Mouse (Mus musculus): ENCODE measurements around the gene Gm49322. TPM values are rescaled to one million over a fixed set of nuclear protein-coding genes. Genes with fewer than 3 reads are reported as not detected.

Gene Gm49322
- total RNA-seq, 2 experiments from 2014 or later = 0.28 to 0.38 TPM

DNA sequence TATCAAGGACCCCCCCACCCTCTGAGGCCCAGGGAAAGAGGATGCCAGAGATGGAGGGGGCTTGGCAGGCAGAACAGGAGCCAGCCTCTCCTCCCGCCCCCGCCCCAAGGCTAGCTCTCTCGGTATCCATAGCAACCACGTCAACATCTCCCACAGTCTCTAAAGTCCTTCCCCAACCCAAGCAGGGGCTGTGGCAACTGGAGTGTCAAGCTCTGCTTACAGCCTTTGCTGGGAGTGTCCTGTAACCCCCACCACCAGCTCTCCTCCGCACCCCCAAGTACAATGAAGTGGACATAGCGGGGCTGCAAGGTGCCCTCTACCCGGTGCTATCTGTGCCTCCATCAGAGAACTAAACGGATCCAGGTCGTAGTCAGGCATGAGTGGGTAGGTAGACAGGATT lies 31.9 kb upstream of the Gm49322 start:
- Histone ChIP-seq H3K4me3 (no peak overlapping the region), H3K27ac (peak overlapping the region; percentile 8; the same call in 1 of the 2 replicates)
- intact Hi-C loops (cut with DNase I) = no loop called here
- TF ChIP-seq CTCF (IDR thresholded peaks at IDR 0.05) = no peak
- no peak for DNase-seq

DNA sequence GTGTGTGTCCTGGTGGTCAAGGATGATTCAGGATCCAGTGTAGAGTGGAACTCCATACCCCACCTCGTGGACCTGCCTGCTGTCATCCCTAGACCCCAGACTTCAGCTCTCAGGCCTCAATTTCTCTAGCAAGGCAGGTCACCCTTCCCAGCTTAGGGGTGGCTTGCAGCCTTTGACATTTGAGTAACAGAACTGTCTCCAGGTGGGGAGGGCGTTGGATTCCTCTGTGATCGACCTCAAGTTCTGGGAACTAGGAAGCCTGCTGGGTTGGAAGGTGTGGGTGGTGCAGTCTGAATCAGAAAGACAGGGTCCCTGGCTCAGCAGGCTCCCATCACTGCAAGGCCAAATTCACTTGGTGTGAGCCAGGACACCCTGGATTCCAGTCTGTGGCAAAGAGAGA lies 30.9 kb upstream of the Gm49322 start:
- no peak overlapping the region for H3K27ac ChIP-seq
- H3K4me3 ChIP-seq = no peak overlapping the region
- intact Hi-C loops (cut with DNase I) = loop anchor here (5.0 kb wide), 1 partner anchor 42 kb away; no protein-coding TSS in a partner anchor
- no peak for DNase-seq
- no peak for TF ChIP-seq CTCF (IDR thresholded peaks at IDR 0.05)

GRCm38 (mm10) chr10:80575925-80576324 lies 29.9 kb upstream of the Gm49322 start:
- no peak for DNase-seq
- Histone ChIP-seq H3K27ac (no peak overlapping the region), H3K4me3 (peak overlapping the region; percentile 80)
- TF ChIP-seq CTCF (IDR thresholded peaks at IDR 0.05) = no peak
- intact Hi-C loops (cut with DNase I) = loop anchor here (5.0 kb wide), 1 partner anchor 41 kb away; no protein-coding TSS in a partner anchor

DNA sequence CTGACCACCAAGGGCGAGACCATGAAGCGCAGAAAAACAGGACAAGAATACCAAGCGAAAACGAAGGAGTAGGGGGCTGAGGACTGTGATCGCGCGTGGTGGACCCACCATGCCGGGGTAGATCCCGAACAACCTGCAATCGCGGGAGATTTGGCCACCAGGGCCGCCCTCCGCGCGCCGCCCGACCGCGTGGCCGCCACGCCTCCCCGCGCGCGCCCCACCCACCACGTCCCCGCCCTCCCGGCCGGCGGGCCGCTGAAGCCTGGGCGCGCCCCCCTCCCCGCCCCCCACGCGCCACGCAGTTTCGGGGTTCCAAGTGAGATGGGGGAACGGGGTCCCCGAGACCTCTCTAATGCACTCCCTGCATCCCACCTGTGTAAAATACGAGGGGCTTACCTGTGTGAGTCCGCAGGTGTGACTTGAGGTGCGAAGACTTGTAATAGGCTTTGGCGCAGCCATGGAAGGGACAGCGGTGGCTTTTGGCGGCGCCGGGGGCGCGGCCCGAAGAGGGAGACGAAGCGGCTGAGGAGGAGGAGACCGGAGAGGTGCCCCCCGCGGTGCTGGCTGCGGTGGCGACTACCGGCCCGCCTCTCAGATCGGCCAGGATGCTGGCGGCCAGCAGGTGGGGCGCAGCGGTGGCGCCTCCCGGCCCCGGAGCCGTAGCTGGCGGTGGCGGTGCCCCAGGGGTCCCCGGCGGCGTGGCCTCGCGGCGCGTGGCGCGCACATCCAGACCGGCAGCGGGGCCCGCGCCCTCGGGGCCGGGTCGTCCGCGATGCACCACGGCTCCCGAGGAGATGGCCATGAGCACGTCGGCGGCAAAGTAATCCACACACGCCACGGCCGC lies 29.2 kb upstream of the Gm49322 start:
- peak; percentile 73 for DNase-seq
- intact Hi-C loops (cut with DNase I) = loop anchor here (5.0 kb wide), 1 partner anchor 41 kb away; no protein-coding TSS in a partner anchor
- Histone ChIP-seq H3K4me3 (peak overlapping the region; percentile 80), H3K27ac (peak overlapping the region; percentile 92)
- peak; percentile 23; the same call in 1 of the 2 replicates for TF ChIP-seq CTCF (IDR thresholded peaks at IDR 0.05)

GRCm38 (mm10) chr10:80577195-80578130 lies 28.4 kb upstream of the Gm49322 start, which contains the start of gene Klf16:
TSS of gene Klf16 (minus strand) at chr10:80577321.
- intact Hi-C loops (cut with DNase I) = loop anchor here (5.0 kb wide), 1 partner anchor 40 kb away; no protein-coding TSS in a partner anchor
- DNase-seq = peak; percentile 98
- TF ChIP-seq CTCF (IDR thresholded peaks at IDR 0.05) = no peak
- Histone ChIP-seq H3K4me3 (peak within 1 kb of the TSS; percentile 80), H3K27ac (peak within 1 kb of the TSS; percentile 92)

GRCm38 (mm10) chr10:80578131-80578750 lies 27.6 kb upstream of the Gm49322 start:
- Histone ChIP-seq H3K4me3 (peak overlapping the region; percentile 80), H3K27ac (peak overlapping the region; percentile 92)
- DNase-seq = peak; percentile 88
- TF ChIP-seq CTCF (IDR thresholded peaks at IDR 0.05) = peak; percentile 93
- intact Hi-C loops (cut with DNase I) = loop anchor here (5.0 kb wide), 1 partner anchor 39 kb away; no protein-coding TSS in a partner anchor

DNA sequence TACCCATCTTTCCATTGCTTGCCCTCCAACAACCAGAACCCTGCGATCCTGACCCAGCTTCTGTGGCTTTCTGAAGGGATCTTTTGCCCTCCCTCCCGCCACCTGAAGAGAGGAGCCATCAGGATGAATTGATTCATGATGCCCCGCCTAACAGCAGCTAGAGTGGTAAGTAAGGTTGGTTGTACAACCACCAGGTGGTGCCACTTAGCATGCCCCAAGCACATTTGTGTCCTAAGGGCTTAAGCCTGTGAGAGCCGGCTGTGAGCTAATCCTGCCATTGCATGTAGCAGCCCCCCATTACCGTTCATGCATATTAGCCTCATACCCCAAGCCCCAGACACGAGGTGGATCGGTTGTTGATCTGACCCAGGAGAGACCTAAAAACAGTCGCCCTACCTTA lies 26.9 kb upstream of the Gm49322 start:
- intact Hi-C loops (cut with DNase I) = loop anchor here (1.0 to 5.0 kb wide), 2 partner anchors 38 to 109 kb away; no protein-coding TSS in a partner anchor
- peak overlapping the region; percentile 80 for H3K4me3 ChIP-seq
- peak overlapping the region; percentile 92 for H3K27ac ChIP-seq
- TF ChIP-seq CTCF (IDR thresholded peaks at IDR 0.05) = peak; percentile 57
- DNase-seq = peak; percentile 62

DNA sequence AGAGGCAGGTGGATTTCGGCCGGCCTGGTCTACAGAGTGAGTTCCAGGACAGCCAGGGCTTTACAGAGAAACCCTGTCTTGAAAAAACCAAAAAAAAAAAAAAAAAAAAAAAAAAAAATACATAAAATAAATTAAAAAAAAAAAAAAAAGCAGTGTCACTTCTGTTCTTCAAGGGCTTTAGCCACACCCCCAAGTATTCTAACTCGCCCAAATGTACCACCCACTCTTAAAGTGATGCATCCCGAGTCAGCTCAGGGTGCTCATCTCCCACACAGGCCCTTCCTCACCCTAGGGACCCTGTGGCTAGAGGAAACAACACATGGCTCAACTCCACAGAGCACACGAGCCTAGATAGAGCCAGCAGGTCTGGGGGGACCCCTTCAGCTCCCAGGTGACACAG lies 22.8 kb upstream of the Gm49322 start:
- no peak for TF ChIP-seq CTCF (IDR thresholded peaks at IDR 0.05)
- no peak for DNase-seq
- intact Hi-C loops (cut with DNase I) = no loop called here
- Histone ChIP-seq H3K4me3 (no peak overlapping the region), H3K27ac (0 out of 2 replicates have a peak overlapping the region, but pooled peaks have one; percentile 90)

DNA sequence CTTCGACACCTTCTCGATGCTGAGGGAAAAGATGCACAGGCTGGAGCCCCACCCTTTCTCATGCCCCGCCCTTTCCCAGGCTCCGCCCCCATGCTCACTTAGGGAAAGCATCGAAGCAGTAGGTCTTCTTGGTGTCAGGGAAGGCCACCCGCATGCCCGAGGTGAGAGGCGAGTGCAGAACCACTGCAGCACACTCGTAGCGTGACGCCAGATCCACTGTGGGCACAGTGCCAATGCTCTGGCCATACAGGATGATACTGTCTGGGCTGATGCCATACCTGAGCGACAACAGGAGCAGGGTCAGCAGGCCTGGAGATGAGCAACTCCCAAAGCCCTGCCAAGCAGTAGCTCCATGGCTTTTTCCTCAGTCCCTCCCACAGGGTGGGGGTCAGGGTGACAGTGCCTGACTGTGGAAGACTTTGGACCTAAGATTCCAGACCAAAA lies 21.8 kb upstream of the Gm49322 start:
- intact Hi-C loops (cut with DNase I) = no loop called here

GRCm38 (mm10) chr10:80584642-80585552 lies 20.9 kb upstream of the Gm49322 start:
- intact Hi-C loops (cut with DNase I) = no loop called here
- no peak for DNase-seq
- Histone ChIP-seq H3K27ac (peak overlapping the region; percentile 90), H3K4me3 (peak overlapping the region; percentile 94)
- TF ChIP-seq CTCF (IDR thresholded peaks at IDR 0.05) = no peak

More for the DNA sequence above, 21.8 kb upstream of the Gm49322 start:
- H3K4me3 ChIP-seq = peak overlapping the region; percentile 94
- H3K27ac ChIP-seq = peak overlapping the region; percentile 90
- TF ChIP-seq CTCF (IDR thresholded peaks at IDR 0.05) = no peak
- DNase-seq = peak; percentile 51

GRCm38 (mm10) chr10:80585581-80585980 lies 20.2 kb upstream of the Gm49322 start:
- intact Hi-C loops (cut with DNase I) = no loop called here
- Histone ChIP-seq H3K4me3 (peak overlapping the region; percentile 94), H3K27ac (peak overlapping the region; percentile 90)

More at GRCm38 (mm10) chr10:80585581-80585980, 20.2 kb upstream of the Gm49322 start:
- DNase-seq = no peak
- TF ChIP-seq CTCF (IDR thresholded peaks at IDR 0.05) = no peak
